Mouse (Mus musculus) frontal cortex, adult (tissue): ENCODE measurements at regions not wholly inside any gene's neighbourhood (a gene's known extent, or its start where the extent isn't known, plus 50 kb on each side); places are given as distances from the start of the nearest gene placed in this dataset.
A peak's percentile ranks its signal among the peaks of the same experiment; 100 is the strongest.

Source experiments
- ATAC-seq: cut with Nextera tagmentation; 2 replicates; pipeline ENCODE4 v1.9.2; 2017; ENCODE audit warnings: mild to moderate bottlenecking, moderate library complexity, mixed read lengths; ENCODE audit not compliant: low TSS enrichment

DNA sequence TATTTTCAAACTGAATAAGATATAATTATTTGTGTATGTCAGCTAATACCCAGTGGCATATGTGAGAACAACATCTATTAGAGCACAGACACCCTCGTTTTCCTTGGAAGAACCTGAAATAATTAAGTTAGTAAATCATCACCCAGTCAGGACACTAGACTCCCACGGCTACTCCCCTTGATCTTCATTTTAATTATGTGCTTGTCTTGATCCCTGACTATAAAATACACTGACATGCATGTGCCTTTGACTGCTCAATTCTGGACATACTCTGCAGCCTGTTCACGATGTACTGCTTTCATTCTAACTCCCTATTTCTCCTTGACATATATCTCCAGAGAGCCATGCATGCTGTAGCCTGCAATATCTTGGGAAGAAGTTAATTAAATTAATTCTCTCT, 232.7 kb upstream of the Atxn7l3b start:
- no peak for ATAC-seq

DNA sequence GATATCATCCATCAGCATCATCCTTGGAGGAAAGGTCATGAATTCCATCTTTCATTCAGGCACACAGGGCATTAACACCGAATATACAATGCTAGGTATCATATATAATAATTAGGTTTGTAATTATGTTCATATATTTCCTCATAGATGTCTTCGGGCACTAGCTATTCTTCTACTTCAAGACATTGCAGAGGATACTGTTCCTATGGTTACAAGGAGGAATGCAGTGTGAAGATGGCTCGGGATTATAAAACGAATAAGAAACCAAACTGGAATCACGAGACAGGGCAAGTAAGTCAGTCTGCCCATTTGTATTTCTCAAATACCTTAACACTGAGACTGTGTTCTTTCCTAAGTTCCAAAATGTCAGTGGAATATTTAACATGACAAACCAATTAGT, 231.3 kb upstream of the Atxn7l3b start:
- no peak; the same call in 1 of the 2 replicates for ATAC-seq

DNA sequence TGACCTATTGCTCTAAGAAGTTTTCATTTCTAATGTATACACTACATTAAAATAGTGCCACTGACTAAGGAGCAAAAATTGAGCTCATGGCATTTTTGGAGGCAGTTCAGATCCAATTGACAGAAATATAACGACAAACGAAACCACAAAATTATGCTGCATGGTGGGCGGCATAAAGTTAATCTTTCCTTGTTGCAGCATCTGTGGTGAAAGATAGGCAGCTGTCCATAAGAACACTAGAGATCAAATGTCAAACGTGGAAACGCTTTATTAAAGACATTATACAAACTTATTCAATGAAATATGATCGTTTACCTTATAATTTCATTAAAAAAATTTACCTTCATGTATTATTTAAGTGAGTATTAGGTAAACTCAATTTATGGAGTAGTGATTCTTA, 230.2 kb upstream of the Atxn7l3b start:
- ATAC-seq = no peak

DNA sequence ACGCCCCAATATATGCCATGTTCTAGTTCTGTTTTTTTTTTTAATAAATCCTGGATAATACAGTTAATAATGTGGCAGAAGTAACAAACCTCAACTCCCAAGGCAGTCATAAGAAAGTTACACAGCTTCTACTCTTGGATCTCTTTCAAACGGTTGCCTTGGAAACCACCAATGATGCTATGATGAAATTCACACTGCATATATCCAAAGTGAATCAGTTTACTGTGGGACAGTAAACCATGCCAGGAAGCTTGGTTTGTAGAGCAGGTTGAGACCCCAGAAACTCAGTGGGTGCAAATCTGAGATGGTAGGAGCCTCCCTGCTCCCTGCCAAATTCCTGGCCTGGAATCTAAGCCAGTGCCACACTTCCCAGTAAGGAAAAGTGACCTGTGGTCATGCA, 212.8 kb upstream of the Atxn7l3b start:
- ATAC-seq = peak; percentile 74; the same call in 1 of the 2 replicates

DNA sequence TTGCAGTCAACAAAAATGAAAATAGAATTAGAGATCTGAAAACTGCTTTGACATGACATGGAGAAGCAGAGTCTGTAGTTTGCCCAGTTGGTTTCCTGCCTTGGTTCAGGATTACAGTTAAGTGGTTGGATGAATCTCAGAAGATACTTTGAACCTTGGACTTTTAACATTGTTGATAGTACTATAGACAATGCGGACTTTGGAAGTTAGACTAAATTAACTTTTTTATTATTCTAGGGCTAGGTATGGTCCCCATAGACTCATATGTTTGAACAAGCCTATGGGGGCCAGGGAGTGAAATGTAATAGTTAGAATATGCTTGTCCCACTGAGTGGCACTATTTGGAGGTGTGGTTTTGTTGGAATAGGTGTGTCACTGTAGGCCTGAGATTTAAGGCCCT, 186.2 kb upstream of the Atxn7l3b start:
- ATAC-seq = no peak

DNA sequence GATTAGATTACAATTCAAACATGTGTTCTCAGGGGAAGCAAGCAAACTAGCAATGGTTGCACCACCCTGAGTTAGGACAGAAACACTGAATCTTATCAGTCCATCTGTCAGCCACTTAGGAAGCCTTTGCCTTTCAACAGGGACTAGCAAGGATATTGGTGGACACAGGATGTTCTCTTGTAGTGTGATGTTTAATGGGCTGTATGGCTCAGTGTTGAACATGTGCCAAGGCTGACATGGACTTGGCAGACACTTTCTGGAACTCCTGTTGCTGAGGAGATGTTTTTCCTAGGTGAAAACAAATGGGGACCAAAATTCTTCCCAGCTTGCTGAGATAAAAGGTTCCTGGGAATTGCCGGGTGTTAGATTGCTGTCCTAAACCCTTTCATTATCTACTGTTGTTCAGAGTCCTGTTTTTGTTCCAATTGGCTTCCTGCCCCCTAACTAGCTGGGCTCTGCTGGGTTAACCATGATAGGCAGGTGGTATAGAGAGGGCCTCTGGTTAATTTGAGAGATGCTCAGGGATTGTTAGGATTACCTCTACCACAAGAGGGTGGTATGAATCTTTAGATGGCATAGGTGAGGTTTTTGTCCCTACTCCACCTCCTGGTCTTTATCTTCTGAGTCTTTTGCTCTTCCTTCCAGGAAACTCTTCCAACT, 177.1 kb upstream of the Atxn7l3b start:
- ATAC-seq = peak; percentile 97

DNA sequence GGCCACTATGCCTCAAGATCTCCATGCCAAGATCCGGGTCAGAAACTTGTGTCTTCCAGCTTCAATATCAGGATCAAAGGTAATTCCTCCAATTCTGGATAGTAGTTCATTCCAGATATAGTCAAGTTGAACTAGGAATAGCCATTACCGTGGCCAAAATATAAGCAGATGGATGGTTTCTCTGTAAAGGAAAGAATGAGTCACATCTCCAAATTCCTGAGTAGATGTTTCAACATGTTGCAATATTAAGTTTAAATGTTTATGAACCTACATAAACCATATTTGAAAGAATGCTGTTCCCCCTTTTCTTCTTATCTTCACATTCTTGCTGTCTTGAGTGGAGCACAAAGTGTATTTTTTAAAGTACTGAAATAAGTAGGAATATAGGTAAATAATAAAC, 176.5 kb upstream of the Atxn7l3b start:
- no peak for ATAC-seq
